Mouse (Mus musculus): Measurements from ENCODE around the gene Tnni3.

DNA sequence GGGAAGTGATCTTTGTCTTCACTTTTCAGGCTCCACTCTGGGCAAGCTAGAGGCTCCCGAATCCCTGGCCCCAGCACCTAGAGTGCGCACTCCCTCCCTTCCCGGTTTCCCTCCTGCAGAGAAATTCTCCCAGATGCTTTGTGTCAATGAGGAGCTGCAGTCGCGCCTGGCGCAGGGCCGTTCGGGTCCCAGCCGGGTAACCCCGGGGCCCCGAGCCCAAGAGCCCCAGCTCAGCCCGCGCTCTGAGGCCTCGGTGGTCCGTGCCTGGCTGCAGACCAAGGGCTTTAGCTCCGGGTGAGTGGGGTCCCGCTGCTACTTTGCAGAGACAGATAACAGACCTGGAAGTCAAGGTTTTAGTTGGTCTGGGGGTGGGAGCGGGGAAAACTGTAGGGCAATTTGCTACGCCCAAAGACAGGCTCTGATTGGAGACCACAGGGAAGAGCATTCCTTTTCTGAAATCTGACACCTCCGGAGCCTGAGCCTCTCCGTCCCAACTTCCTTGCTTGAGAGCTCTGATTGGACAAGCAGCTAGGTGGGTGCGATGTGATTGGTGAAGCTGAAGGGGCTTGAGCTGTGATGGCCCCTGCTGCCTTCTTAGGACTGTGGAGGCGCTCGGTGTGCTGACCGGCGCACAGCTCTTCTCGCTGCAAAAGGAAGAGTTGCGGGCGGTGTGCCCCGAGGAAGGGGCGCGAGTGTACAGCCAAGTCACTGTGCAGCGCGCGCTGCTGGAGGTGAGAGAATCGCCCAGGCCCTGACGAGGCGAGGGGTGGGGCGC is 45.8 kb downstream of the Tnni3 start:
- no peak for TF ChIP-seq POLR2A (IDR thresholded peaks at IDR 0.05; ENCODE audit: control insufficient read depth, extremely low read depth, insufficient read depth, low read length, poor library complexity)
- TF ChIP-seq CTCF (IDR thresholded peaks at IDR 0.05; ENCODE audit: borderline replicate concordance, control insufficient read depth, extremely low read depth, insufficient read depth, low read length, poor library complexity), result no peak

All from thymus, adult 2 months (tissue).